Mouse (Mus musculus) naive thymus-derived CD4-positive, alpha-beta T cell, adult 5 months (primary cell): Measurements from ENCODE around the gene Gm30302. TPM values are rescaled to one million over a fixed set of nuclear protein-coding genes. Genes with fewer than 3 reads are reported as not detected.

Experiments used
- polyA plus RNA-seq: library from polyadenylated mRNA; unstranded; fragments of 100-300 nt; shearing (Covaris generic); gene quantifications from one replicate; pipeline ENCODE4 v1.2.1, GENCODE M21; 2017

Gene Gm30302
- polyA plus RNA-seq, result not detected

DNA sequence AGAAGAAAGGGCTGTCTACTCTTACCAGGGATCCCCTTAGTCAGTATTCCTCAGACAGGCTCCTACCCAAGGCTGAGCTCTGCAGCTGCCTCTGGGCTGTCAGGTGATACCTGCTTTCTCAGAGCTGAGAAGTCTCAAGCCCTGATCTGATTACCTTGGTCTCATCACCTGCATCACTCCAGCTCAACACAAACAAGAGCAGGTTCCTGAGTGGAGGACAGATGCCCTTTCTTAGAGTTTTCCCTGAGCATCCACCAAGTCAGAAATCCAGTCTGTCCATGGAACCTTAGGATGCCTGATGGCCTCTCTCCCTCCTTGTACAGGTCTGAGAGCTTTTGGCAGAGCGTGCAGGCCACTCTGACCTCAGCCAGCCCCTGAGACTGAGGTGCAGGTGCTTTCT lies at the start of gene Gm30302:
Gene Gm30302 (minus strand): TSS at position 101 of the 400 bp plus-strand sequence.

Other genes with a start within 250 kb of the Gm30302 start
- 0.30 TPM for gene Omd, start 216.5 kb downstream of the Gm30302 start, polyA plus RNA-seq
- not detected for gene Ogn, start 191.0 kb downstream of the Gm30302 start, polyA plus RNA-seq
- gene Cenpp, start 146.2 kb downstream of the Gm30302 start, polyA plus RNA-seq, result 0.77 TPM
- gene Nol8, start 145.9 kb downstream of the Gm30302 start, polyA plus RNA-seq, result 50.9 TPM
- gene Iars, start 116.9 kb downstream of the Gm30302 start, polyA plus RNA-seq, result 51.4 TPM